Mouse (Mus musculus) B cell, adult 62 days (primary cell): ENCODE measurements around the gene Olfr1301. TPM values are rescaled to one million over a fixed set of nuclear protein-coding genes. Genes with fewer than 3 reads are reported as not detected.

Experiments used
- total RNA-seq: library from RNA; stranded (reverse); gene quantifications from 4 replicates; pipeline ENCODE4 v1.2.4, GENCODE M21; 2023

The Olfr1301 gene
- total RNA-seq, result not detected in 4 replicates

GRCm38 (mm10) chr2:111750706-111751105, at the start of gene Olfr1301:
TSS of gene Olfr1301 (plus strand) at chr2:111751006.

GRCm38 (mm10) chr2:111777129-111777528, 26.3 kb downstream of the Olfr1301 start, which contains the start of gene Olfr1302:
TSS of gene Olfr1302 (plus strand) at chr2:111777429.

Other genes starting within 250 kb of the Olfr1301 start
- gene Olfr1293-ps, start 225.8 kb upstream of the Olfr1301 start, total RNA-seq, result not detected in 4 replicates
- not detected in 4 replicates for gene Olfr1294, start 210.7 kb upstream of the Olfr1301 start, total RNA-seq
- not detected in 4 replicates for gene Olfr1295, start 181.3 kb upstream of the Olfr1301 start, total RNA-seq
- not detected in 4 replicates for gene Olfr1297, start 124.5 kb upstream of the Olfr1301 start, total RNA-seq
- gene Olfr1298, start 101.8 kb upstream of the Olfr1301 start, total RNA-seq, result not detected in 4 replicates
- not detected in 4 replicates for gene Olfr1299, start 89.6 kb upstream of the Olfr1301 start, total RNA-seq
- gene Olfr1302, start 26.4 kb downstream of the Olfr1301 start, total RNA-seq, result not detected in 4 replicates
- gene Olfr1303, start 69.3 kb downstream of the Olfr1301 start, total RNA-seq, result not detected in 4 replicates
- gene Olfr1305, start 126.1 kb downstream of the Olfr1301 start, total RNA-seq, result not detected in 4 replicates
- not detected in 4 replicates for gene Olfr1306, start 165.3 kb downstream of the Olfr1301 start, total RNA-seq
- gene Olfr1307, start 198.4 kb downstream of the Olfr1301 start, total RNA-seq, result 0.03 to 0.06 TPM in 2 of 4 replicates, not detected in the others
- gene Olfr1308, start 213.9 kb downstream of the Olfr1301 start, total RNA-seq, result not detected in 4 replicates
- not detected in 4 replicates for gene Olfr1309, start 239.3 kb downstream of the Olfr1301 start, total RNA-seq